In the genomic region with DNA sequence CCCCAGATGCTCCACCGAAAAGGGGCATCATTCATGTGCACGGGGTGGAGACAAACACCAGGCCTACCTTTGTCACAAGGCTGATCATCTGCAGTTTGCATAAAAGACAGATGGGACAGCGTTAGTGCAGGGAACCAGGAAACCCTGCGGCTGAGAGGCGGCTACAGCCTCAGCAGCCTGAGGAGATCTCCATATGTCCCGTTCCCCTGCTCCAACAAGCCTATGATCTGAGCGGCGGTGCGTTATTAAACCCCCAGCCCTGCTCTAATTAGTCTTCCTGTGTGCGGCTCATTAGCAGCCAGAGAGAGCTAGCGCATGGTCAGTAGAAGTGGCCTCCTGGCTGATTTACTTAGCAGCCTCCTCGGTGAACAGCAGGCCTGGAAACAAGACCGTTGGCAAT, we compare ENCODE assay signal across 11 mouse cellular contexts. TPM values are rescaled to one million over a fixed set of nuclear protein-coding genes. Genes with fewer than 3 reads are reported as not detected.
A peak's percentile ranks its signal among the peaks of the same experiment; 100 is the strongest.
DNase-seq lines count a peak whose midpoint lies in the region; ATAC-seq and TF ChIP-seq lines count a peak whose summit lies in the region.
"Had no signal": no experiment of that assay in that cellular context is flagged by ENCODE, and none has a peak within 500 bp of the region (broad histone marks: within the 10 kb centered on the region; RNA-seq: fewer than 3 reads in every experiment).

No protein-coding gene starts in this region.

- no peak for TF ChIP-seq CTCF in cerebellum, adult 2 months (IDR thresholded peaks at IDR 0.05; ENCODE audit: borderline replicate concordance, insufficient read depth, low read depth, low read length)
- TF ChIP-seq CTCF in forebrain, postnatal 0 days (IDR thresholded peaks at IDR 0.05; ENCODE audit: low read depth), result no peak

- H3K27ac ChIP-seq in brown adipose tissue, adult 24 weeks (replicated peaks; ENCODE audit: low read depth, low read length), result peak overlapping the region; percentile 22; the same call in 1 of the 2 replicates
- H3K27ac ChIP-seq in cerebellum, adult 2 months (ENCODE audit: insufficient read depth, low read length), result peak overlapping the region; percentile 30
- peak overlapping the region; percentile 16; the same call in 1 of the 2 replicates for H3K27ac ChIP-seq in forebrain, postnatal 0 days (ENCODE audit: low read depth, low read length)
- peak overlapping the region; percentile 22; the same call in 1 of the 2 replicates for H3K27ac ChIP-seq in midbrain, embryonic 11.5 days (ENCODE audit: low read depth, low read length)

- peaks cover 55% of the 10 kb centered on the region for H3K36me3 ChIP-seq in forebrain, postnatal 0 days (ENCODE audit: insufficient read depth)
- peaks cover 2% of the 10 kb centered on the region; the same call in 1 of the 2 replicates for H3K36me3 ChIP-seq in midbrain, embryonic 11.5 days (ENCODE audit: control insufficient read depth, insufficient read depth, low read length)
- H3K36me3 ChIP-seq: heart, embryonic 15.5 days had no signal

- peak; percentile 75 to 87 for DNase-seq in cerebellum, adult 2 months
- peak; percentile 46 for DNase-seq in forebrain, postnatal 0 days
- no peak for DNase-seq in midbrain, embryonic 11.5 days (ENCODE audit: low spot score, missing footprints)
- DNase-seq in kidney, postnatal 14 days, result no peak
- DNase-seq in natural killer cell, adult 2 months (ENCODE audit: low spot score in 2 of 2), result no peak
- DNase-seq in thymus, adult 18-20 months, result no peak

- no peak overlapping the region for H3K4me3 ChIP-seq in brown adipose tissue, adult 24 weeks (ENCODE audit: insufficient read depth, low read depth, low read length)
- H3K4me3 ChIP-seq in cerebellum, adult 2 months (replicated peaks; ENCODE audit: insufficient read depth, low read depth, low read length), result no peak overlapping the region
- H3K4me3 ChIP-seq in forebrain, postnatal 0 days (ENCODE audit: low read depth, low read length), result no peak overlapping the region
- H3K4me3 ChIP-seq in midbrain, embryonic 11.5 days (ENCODE audit: low read depth, low read length), result no peak overlapping the region
- H3K4me3 ChIP-seq: heart, embryonic 15.5 days; megakaryocyte, embryonic 14.5 days had no signal

- no peak for TF ChIP-seq POLR2A in cerebellum, adult 2 months (IDR thresholded peaks at IDR 0.05; ENCODE audit: borderline replicate concordance, insufficient read depth, low read length)

- WGBS in cerebellum, adult 2 months, result 11% methylated on average over 13 of the region's 13 CpGs
- 29% methylated on average over 13 of the region's 13 CpGs for WGBS in forebrain, postnatal 0 days
- 78% methylated on average over 13 of the region's 13 CpGs for WGBS in midbrain, embryonic 11.5 days

- peaks cover 4% of the 10 kb centered on the region; the same call in 1 of the 2 replicates for H3K4me1 ChIP-seq in brown adipose tissue, adult 24 weeks (ENCODE audit: control insufficient read depth, insufficient read depth, insufficient read length, low read length)
- peaks cover 43% of the 10 kb centered on the region for H3K4me1 ChIP-seq in cerebellum, adult 2 months (ENCODE audit: control insufficient read depth, insufficient read depth, low read length)
- no peaks in the 10 kb centered on the region for H3K4me1 ChIP-seq in forebrain, postnatal 0 days (ENCODE audit: insufficient read depth)
- H3K4me1 ChIP-seq in midbrain, embryonic 11.5 days (ENCODE audit: control insufficient read depth, insufficient read depth, low read length), result no peaks in the 10 kb centered on the region
- H3K4me1 ChIP-seq: heart, embryonic 15.5 days; megakaryocyte, embryonic 14.5 days had no signal

- no peaks in the 10 kb centered on the region for H3K9me3 ChIP-seq in forebrain, postnatal 0 days (ENCODE audit: low read length)
- no peaks in the 10 kb centered on the region for H3K9me3 ChIP-seq in midbrain, embryonic 11.5 days (ENCODE audit: control insufficient read depth, low read length)
- H3K9me3 ChIP-seq: heart, embryonic 15.5 days; megakaryocyte, embryonic 14.5 days had no signal

- H3K27me3 ChIP-seq in cerebellum, adult 2 months (ENCODE audit: control insufficient read depth, insufficient read depth, low read length), result no peaks in the 10 kb centered on the region
- H3K27me3 ChIP-seq in forebrain, postnatal 0 days (ENCODE audit: insufficient read depth, low read length), result no peaks in the 10 kb centered on the region
- H3K27me3 ChIP-seq in midbrain, embryonic 11.5 days (ENCODE audit: control insufficient read depth, insufficient read depth, low read length), result no peaks in the 10 kb centered on the region
- H3K27me3 ChIP-seq: heart, embryonic 15.5 days had no signal

- peak; percentile 66 for ATAC-seq in forebrain, postnatal 0 days
- ATAC-seq in midbrain, embryonic 11.5 days (ENCODE audit: low FRiP score), result peak; percentile 46; the same call in 1 of the 2 replicates

- no peak overlapping the region for H3K9ac ChIP-seq in forebrain, postnatal 0 days
- H3K9ac ChIP-seq in midbrain, embryonic 11.5 days (ENCODE audit: low read length), result no peak overlapping the region
- H3K9ac ChIP-seq: heart, embryonic 15.5 days had no signal

- H3K4me2 ChIP-seq in forebrain, postnatal 0 days (ENCODE audit: low read depth), result no peak overlapping the region
- H3K4me2 ChIP-seq in midbrain, embryonic 11.5 days, result no peak overlapping the region
- H3K4me2 ChIP-seq: heart, embryonic 15.5 days had no signal

RNA-seq across cellular contexts. Expression of a gene that starts 18.1 kb away (rescaled TPM):
- 0.54 and 0.87 TPM in 2 replicates for polyA plus RNA-seq in brown adipose tissue, adult 24 weeks (2012; ENCODE audit: insufficient read depth, insufficient read length, missing spikeins)
- 158 and 185 TPM in 2 replicates for polyA plus RNA-seq in cerebellum, adult 2 months (2012; rRNA removed)
- total RNA-seq in forebrain, postnatal 0 days (2014; rRNA removed), result 56.6 and 60.3 TPM in 2 replicates
- polyA plus RNA-seq in forebrain, postnatal 0 days (2015; fragmentation: Nextera tagmentation; extraction: Ambion mirVana), result 45.5 and 46.4 TPM in 2 replicates
- 14.4 and 15.5 TPM in 2 replicates for polyA plus RNA-seq in midbrain, embryonic 11.5 days (2014; fragmentation: Nextera tagmentation; extraction: Ambion mirVana)
- total RNA-seq: common myeloid progenitor, adult 5-6 weeks had no signal

RNA-seq across cellular contexts. Expression of a gene that starts 23.3 kb away (rescaled TPM):
- 66.5 and 75.1 TPM in 2 replicates for polyA plus RNA-seq in brown adipose tissue, adult 24 weeks (2012; ENCODE audit: insufficient read depth, insufficient read length, missing spikeins)
- 86.0 and 98.5 TPM in 2 replicates for polyA plus RNA-seq in cerebellum, adult 2 months (2012; rRNA removed)
- total RNA-seq in forebrain, postnatal 0 days (2014; rRNA removed), result 32.8 and 35.5 TPM in 2 replicates
- polyA plus RNA-seq in forebrain, postnatal 0 days (2015; fragmentation: Nextera tagmentation; extraction: Ambion mirVana), result 25.1 and 31.0 TPM in 2 replicates
- polyA plus RNA-seq in midbrain, embryonic 11.5 days (2014; fragmentation: Nextera tagmentation; extraction: Ambion mirVana), result 11.1 and 11.6 TPM in 2 replicates

RNA-seq across cellular contexts. Expression of a gene that starts 26.1 kb away (rescaled TPM):
- polyA plus RNA-seq in brown adipose tissue, adult 24 weeks (2012; ENCODE audit: insufficient read depth, insufficient read length, missing spikeins), result not detected in 2 replicates
- polyA plus RNA-seq in cerebellum, adult 2 months (2012; rRNA removed), result not detected in 2 replicates
- not detected in 2 replicates for total RNA-seq in forebrain, postnatal 0 days (2014; rRNA removed)
- not detected in 2 replicates for polyA plus RNA-seq in forebrain, postnatal 0 days (2015; fragmentation: Nextera tagmentation; extraction: Ambion mirVana)
- not detected in 2 replicates for polyA plus RNA-seq in midbrain, embryonic 11.5 days (2014; fragmentation: Nextera tagmentation; extraction: Ambion mirVana)
- total RNA-seq: common myeloid progenitor, adult 5-6 weeks; left cerebral cortex, postnatal 25 days had no signal
- polyA plus RNA-seq: heart, embryonic 15.5 days had no signal

RNA-seq across cellular contexts. Expression of a gene that starts 31.2 kb away (rescaled TPM):
- polyA plus RNA-seq in brown adipose tissue, adult 24 weeks (2012; ENCODE audit: insufficient read depth, insufficient read length, missing spikeins), result 37.7 and 46.4 TPM in 2 replicates
- polyA plus RNA-seq in cerebellum, adult 2 months (2012; rRNA removed), result 0.38 and 0.63 TPM in 2 replicates
- total RNA-seq in forebrain, postnatal 0 days (2014; rRNA removed), result 0.69 and 0.86 TPM in 2 replicates
- polyA plus RNA-seq in forebrain, postnatal 0 days (2015; fragmentation: Nextera tagmentation; extraction: Ambion mirVana), result 0.15 and 0.30 TPM in 2 replicates
- polyA plus RNA-seq in midbrain, embryonic 11.5 days (2014; fragmentation: Nextera tagmentation; extraction: Ambion mirVana), result 0.11 and 0.19 TPM in 2 replicates
- total RNA-seq: left cerebral cortex, postnatal 25 days had no signal

RNA-seq across cellular contexts. Expression of a gene that starts 43.3 kb away (rescaled TPM):
- not detected in 2 replicates for polyA plus RNA-seq in brown adipose tissue, adult 24 weeks (2012; ENCODE audit: insufficient read depth, insufficient read length, missing spikeins)
- 1.4 and 1.7 TPM in 2 replicates for polyA plus RNA-seq in cerebellum, adult 2 months (2012; rRNA removed)
- 0.31 TPM in 1 of 2 replicates, not detected in the other for total RNA-seq in forebrain, postnatal 0 days (2014; rRNA removed)
- not detected in 2 replicates for polyA plus RNA-seq in forebrain, postnatal 0 days (2015; fragmentation: Nextera tagmentation; extraction: Ambion mirVana)
- polyA plus RNA-seq in midbrain, embryonic 11.5 days (2014; fragmentation: Nextera tagmentation; extraction: Ambion mirVana), result not detected in 2 replicates
- total RNA-seq: common myeloid progenitor, adult 5-6 weeks; left cerebral cortex, postnatal 25 days had no signal

Comparison
In these comparisons a context has a peak if more than half of its experiments do, and no peak if none do; other contexts are left out.
1. DNase-seq: peak in cerebellum, adult 2 months (2 of 2) and forebrain, postnatal 0 days (single experiment); none in midbrain, embryonic 11.5 days (single experiment), kidney, postnatal 14 days (single experiment), natural killer cell, adult 2 months (0 of 2) and thymus, adult 18-20 months (0 of 2).
2. Peak in every context shown above with its lines, with median percentiles within 50 percentile points of each other: H3K27ac ChIP-seq.